Mouse (Mus musculus) layer of hippocampus, postnatal 14 days (tissue): ENCODE results near the gene Aldh8a1. TPM values are rescaled to one million over a fixed set of nuclear protein-coding genes. Genes with fewer than 3 reads are reported as not detected.

Experiments used
- DNase-seq, 2 experiments: peaks; one replicate each; pipeline ENCODE4 v3.0.0; 2021 to 2022; ENCODE audit warnings: low spot score in 2 of 2, mixed read lengths in 1 of 2
- long read RNA-seq, 2 experiments: library from polyadenylated mRNA; stranded (forward); transcript quantifications; one replicate each; pipeline ENCODE4 v2.0.0; 2021
- total RNA-seq, 2 experiments: library from RNA; stranded (reverse); gene quantifications; 2 replicates each; pipeline ENCODE4 v1.2.3; 2021

Aldh8a1 gene
- not detected for total RNA-seq
- long read RNA-seq, experiment 1, result 0 reads
- long read RNA-seq, experiment 2, result 0 reads

DNA sequence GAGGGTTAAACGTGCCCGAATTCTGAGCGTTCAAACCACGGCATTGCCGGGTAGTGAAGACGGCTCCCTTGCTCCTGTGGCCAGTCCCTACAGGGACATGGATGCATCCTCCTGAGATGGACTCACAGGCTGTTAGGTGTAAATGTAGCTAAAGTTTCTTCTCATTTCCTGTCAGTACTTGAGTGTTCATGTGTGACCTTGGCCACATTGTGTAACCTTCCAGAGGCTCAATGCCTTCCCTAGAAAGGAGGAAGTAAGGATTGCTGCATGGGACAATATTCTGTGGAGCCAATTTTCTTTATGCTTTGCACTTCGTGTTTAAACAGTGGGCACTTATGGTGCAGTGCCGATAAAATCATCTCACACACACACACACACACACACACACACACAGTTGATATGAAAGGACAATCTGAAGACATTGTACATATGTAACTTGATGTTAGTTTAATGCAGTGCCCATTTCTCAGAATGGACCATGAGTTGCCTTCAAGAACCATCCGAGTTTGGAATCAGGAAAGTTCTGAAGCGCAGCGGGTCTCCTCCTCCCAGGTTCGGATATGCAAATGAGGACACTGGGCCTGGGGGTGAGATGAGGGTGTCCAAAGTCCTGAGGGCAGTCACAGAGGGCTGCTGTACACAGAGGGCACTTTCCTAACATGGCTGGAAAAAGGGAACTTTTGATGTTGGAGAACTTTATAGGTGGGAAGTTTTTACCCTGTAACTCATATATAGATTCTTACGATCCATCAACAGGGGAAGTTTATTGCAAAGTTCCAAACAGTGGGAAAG is at the start of gene Aldh8a1:
Gene Aldh8a1 (plus strand): TSS at position 610 of the 792 bp plus-strand sequence.
- DNase-seq, result no peak

DNA sequence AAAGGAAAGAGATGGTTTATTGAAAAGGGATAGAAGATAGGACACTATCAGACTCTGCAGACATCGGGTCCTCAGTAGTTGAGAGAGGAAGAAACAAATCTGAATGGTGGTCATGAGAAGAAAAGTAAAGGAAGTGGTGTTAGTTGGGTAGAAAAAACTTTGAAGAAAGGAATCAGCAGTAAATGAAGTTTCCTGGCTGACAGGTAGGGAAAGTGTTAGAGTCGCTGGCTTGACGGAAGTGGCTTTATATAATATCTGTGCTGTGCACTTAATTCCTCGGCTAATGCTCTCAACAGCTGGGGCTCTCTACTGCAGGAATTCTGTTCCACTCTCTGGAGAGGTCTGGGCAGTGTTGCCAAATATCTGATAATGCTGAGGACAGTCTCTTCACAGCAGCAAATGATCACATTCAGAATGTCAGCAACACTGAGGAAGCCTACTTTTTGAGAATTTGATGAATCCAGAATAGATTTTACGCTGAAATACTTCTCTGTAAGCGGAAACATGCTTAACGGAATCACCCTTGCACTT is 49.4 kb upstream of the Aldh8a1 start:
- no peak for DNase-seq

GRCm38 (mm10) chr10:21334349-21335105 is 42.6 kb upstream of the Aldh8a1 start:
- DNase-seq, result no peak

- DNase-seq, result no peak
Measured at GRCm38 (mm10) chr10:21335534-21335933, 41.6 kb upstream of the Aldh8a1 start.

DNA sequence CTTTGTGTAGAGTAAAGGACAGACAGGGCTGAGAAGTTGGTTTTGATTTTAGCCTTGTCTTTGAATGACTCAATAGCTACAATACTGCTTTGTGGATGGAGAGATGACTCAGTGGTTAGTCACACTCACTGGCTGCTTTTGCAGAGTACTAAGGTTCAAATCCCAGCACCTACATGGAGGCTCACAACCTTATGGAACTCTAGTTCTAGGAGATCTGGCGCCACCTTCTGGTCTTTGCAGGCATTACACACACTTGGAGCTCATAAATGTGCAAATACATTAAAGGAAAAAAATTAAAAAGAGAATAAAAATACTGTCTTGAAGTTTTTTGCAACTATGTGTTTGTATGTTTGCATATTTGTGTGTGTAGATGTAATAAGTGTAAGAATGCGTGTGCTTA is 39.9 kb upstream of the Aldh8a1 start:
- DNase-seq, result no peak

GRCm38 (mm10) chr10:21341706-21342105 is 35.4 kb upstream of the Aldh8a1 start:
- DNase-seq, result no peak

DNA sequence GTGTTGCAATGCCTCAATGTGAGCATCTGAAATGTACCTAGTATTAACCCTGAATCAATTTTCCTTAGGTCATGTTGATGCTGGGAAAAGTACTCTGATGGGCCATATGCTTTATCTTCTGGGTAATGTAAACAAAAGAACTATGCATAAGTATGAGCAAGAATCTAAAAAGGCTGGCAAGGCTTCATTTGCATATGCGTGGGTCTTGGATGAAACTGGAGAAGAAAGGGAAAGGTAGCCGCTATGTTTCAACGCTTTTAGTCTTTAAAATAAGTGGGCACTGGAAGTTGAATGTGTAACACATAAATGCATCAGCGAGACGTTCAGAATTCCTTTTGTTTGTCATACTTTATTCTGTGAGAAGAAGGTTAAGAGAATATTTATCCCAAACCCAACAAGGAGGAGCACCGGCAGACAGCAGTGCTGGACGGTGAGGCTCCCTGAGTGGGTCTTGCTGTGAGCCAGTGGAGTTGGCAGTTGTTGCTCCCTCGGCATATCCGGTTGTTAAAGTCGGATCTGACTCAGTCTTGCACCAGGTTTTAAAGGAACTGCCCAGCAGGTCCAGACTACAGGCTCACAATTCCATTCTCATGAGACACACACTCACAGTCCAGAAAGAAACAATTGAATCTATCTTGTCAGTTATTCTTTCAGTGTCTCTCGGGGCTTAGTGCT is 34.6 kb upstream of the Aldh8a1 start:
- no peak for DNase-seq

- DNase-seq, result peak; percentile 31 to 55
Measured at GRCm38 (mm10) chr10:21347332-21347731, 29.8 kb upstream of the Aldh8a1 start.

- DNase-seq, result no peak
Measured at GRCm38 (mm10) chr10:21349449-21349848, 27.6 kb upstream of the Aldh8a1 start.

GRCm38 (mm10) chr10:21349946-21350345 is 27.1 kb upstream of the Aldh8a1 start:
- DNase-seq, result no peak

DNA sequence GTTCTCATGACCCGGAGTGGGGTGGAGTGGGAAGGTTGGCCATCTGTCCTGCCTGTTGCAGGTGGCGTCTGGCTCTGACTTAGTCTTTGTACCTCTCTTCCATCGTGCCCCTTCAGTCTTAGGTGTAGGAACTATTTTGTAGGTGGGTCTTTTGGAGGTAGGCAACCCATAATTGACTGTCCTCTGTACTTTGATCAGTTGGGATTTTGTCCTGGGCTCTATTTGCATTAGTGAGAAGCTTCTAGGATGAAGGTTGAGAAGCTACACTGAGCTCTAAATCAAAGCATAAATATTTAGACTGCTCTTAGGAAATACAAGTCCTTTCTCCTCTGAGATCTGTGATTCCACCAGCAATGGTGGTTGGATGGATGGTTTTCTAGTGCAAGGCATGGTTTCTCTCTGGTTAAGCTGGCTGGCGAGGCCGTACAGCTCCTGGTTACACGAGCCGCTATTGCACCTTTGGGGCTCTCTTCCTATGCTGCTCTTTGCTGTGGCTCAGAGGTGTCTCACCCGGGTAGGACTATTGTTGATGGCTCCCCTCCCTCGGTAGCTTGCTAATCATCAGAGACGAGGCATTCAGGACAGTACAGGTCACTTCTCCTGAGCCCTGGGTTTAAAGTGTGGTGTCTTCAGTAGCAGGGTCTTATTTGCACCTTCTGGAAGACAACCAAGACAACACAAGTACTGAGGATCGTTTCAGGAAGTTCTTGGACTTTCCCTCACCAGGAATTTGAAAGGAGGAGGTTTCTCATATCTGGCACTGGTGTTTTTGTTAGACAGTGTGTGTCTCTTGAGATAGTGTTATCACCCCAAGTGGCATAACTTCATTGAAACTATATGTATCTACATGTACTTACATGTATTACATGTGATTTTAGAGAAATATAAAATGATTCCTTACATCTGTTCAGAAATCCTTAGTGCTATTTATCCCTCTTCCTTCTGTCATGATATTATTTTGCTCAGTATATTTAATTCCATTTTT is 26.3 kb upstream of the Aldh8a1 start:
- no peak for DNase-seq

GRCm38 (mm10) chr10:21351766-21352165 is 25.3 kb upstream of the Aldh8a1 start:
- DNase-seq, result no peak

DNA sequence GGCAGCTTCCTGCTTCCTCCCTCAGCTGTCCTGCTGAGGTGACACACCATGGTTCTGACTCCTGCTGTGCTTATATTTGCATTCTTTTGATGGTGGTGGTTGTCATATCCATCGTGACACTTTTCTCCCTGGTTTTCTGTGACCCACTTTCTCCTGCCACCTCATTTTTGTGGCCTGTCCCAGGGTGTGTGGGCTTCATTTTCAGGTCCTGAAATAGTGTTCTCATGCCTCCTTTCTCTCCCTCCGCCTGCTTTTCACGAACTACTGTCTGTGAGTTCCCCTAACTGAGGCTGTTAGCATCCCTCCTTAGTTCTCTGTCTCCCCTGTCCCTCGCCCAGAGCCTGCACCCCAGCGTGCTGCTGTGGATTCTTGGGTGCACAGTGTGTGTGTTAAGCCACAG is 23.2 kb upstream of the Aldh8a1 start:
- no peak for DNase-seq

DNA sequence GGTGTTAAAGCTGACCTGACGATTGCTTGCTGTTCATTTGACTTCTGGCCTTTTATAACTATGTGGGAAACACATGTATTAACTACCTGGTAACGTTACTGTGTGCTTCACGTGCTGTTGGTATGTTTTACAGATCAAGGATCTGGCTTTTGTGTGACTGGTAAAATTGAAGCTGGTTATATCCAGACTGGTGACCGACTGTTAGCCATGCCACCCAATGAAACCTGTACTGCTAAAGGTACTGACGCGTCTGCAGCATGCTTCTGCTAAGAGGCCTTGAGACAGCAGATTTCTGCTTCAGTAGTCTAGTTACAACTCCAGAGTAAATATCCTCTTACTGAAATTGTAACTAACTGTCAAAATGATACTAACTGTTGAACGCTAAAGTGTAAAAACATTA is 22.6 kb upstream of the Aldh8a1 start:
- DNase-seq, result no peak

GRCm38 (mm10) chr10:21357986-21358385 is 19.1 kb upstream of the Aldh8a1 start:
- no peak for DNase-seq

DNA sequence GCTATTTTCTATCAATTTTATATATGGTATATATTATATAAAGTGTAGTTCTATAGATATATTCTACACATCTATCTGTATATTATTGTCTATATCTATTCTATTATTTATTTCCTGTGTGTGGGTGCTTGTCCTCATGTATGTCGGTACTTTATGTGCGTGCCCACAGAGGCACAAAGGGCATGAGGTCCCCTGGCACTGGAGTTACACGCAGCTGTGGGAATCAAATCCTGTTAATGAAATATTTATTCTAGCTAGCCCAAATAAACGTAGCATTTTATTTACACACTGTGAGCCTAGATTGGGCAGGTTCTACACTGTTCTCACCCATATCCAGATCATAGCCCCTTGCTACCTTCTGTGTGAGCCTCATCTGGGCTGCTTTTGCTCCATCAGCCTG is 18.0 kb upstream of the Aldh8a1 start:
- DNase-seq, result no peak

- DNase-seq, result no peak
Measured at GRCm38 (mm10) chr10:21361871-21362270, 15.2 kb upstream of the Aldh8a1 start.

DNA sequence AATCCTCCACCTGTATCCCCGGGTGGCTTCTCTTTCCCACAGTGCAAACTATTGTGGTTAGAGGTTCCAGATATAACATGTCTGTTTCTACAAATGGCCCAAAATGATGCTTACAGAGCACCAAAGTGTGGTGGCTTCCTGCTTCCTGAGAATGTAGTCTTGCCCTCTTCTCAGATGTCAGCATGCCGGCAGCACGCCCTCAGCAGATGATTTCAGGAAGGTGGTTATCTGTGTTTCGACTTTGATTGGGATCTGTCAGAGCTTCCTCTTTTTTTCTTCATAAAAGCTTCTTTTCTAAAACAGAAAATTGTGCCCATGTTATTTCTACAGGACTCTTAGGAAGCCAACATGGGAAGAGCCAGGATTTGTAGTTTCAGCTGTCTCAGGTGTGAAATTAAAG is 13.8 kb upstream of the Aldh8a1 start:
- DNase-seq, result no peak

DNA sequence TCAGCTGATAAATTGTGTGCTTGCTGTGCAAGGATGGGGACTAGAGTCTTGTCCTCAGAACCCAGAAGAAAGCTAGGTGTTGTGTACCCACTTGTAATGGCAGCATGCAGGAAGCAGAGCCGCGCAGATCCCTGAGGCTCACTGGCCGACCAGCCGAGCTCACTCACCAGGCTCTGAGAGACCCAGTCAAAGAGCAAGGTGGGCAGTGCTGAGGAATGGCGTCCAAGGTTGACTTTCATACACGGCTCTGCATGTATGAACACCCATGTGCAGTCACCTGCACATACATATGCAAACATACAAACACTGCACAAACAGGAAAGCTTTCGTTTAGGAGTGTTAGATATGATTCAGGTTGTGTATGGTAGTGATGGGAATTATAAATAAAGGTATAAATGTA is 12.1 kb upstream of the Aldh8a1 start:
- DNase-seq, result no peak

DNA sequence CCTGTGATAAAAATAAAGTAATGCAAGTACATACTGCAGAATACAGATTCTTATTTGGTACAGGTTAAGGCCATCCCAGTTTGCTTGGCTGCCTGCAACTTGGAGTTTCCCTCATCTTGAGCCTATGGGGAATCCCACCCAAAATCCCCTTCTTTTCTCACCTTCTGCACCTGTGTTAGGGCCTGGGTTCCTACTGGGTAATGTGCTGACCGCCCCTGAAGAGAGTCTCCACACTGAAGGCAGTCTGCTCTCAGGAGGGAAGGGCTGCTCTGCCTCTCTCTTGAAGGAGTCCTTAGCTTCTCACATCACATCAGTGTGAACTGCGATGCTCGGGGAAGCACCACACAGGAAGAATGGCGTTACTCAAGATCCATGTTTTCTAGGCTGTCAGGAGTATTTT is 11.2 kb upstream of the Aldh8a1 start:
- no peak for DNase-seq
